Mouse (Mus musculus): ENCODE measurements around the gene Agbl2.

- TF ChIP-seq GATA1 (IDR thresholded peaks at IDR 0.05; ENCODE audit: low read length) = no peak
- TF ChIP-seq TAL1 (IDR thresholded peaks at IDR 0.05; ENCODE audit: low read length) = no peak
Measured at GRCm38 (mm10) chr2:90833502-90833901, 51.0 kb downstream of the Agbl2 start.
